Mouse (Mus musculus): ENCODE results near the gene P2rx7. TPM values are rescaled to one million over a fixed set of nuclear protein-coding genes. Genes with fewer than 3 reads are reported as not detected.

Gene P2rx7
- polyA plus RNA-seq (2011; ENCODE audit: insufficient read length, low read depth, missing spikeins), result 1.2 and 1.4 TPM in 2 replicates

DNA sequence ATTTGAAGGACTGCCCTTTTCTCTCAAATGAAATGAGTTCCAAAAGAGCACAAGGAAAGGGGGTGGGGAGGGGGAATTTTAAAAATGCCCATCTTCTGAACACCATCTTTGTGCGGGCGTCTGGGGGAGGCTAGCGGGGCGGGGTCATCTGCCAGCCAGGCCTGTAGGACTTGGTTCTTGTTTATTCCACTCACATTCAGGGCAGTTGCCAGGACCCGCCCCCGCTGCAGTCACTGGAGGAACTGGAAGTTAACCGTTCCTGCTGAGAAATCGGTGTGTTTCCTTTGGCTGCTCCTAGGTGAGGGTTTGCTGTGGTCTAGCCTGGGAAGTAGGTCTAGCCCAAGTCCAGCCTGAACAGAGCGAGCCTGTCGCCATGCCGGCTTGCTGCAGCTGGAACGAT lies at the start of gene P2rx7:
P2rx7 (plus strand) TSS at position 211 of the 400 bp plus-strand sequence.
- no peak within 1 kb of the TSS for H3K4me3 ChIP-seq (ENCODE audit: insufficient read depth, low read length)
- no peak within 1 kb of the TSS for H3K27ac ChIP-seq (ENCODE audit: insufficient read depth, low read length)
- TF ChIP-seq CTCF (IDR thresholded peaks at IDR 0.05; ENCODE audit: borderline replicate concordance, insufficient read depth, low read length) (no peak), POLR2A (IDR thresholded peaks at IDR 0.05; ENCODE audit: low read depth, low read length) (no peak)
- no peaks in the 10 kb centered on the region for H3K4me1 ChIP-seq (ENCODE audit: control insufficient read depth, insufficient read depth, low read length)

DNA sequence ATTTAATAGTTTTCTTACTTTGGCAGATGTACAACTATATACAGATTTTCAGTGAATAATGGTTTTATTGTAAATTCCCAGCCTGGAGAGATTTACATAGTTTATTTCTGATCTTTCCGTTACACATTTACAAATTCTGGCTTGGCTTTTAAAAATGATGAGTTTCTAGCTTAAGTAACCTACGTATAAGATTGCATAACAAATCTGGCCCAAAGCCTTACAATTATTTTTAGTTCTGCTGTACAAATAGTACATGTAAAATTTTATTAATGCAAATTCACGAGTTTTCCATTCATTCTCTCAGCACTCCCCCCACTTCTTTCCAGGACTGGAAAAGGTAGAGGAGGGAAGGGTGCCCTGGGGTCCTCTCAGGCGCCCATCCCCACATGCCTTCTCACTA lies 48.2 kb upstream of the P2rx7 start:
- H3K4me1 ChIP-seq (ENCODE audit: control insufficient read depth, insufficient read depth, low read length), result no peaks in the 10 kb centered on the region
- no peak overlapping the region for H3K27ac ChIP-seq (ENCODE audit: insufficient read depth, low read length)
- TF ChIP-seq CTCF (IDR thresholded peaks at IDR 0.05; ENCODE audit: borderline replicate concordance, insufficient read depth, low read length) (no peak), POLR2A (IDR thresholded peaks at IDR 0.05; ENCODE audit: low read depth, low read length) (no peak)
- H3K4me3 ChIP-seq (ENCODE audit: insufficient read depth, low read length), result no peak overlapping the region

DNA sequence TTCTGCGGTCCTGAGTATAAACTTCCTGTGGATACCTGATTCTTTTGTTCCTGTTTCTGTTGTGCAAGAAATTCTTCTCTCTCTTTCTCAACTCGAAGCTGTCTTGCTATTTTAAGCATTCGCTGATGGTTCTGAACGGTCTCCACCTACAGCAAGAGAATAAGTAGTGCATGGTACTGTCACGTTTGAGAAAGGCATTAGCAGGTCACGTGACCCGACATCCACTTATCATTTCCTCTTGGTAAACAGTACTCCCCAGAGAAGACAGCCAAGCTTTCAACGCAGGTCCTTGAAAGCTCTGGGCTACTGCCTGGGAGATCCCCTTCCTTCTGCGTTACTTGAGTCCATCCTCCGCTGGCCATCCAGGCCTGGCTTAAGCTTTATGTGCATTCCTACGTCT lies 41.5 kb upstream of the P2rx7 start:
- no peak for TF ChIP-seq CTCF (IDR thresholded peaks at IDR 0.05; ENCODE audit: borderline replicate concordance, insufficient read depth, low read length)
- no peak for TF ChIP-seq POLR2A (IDR thresholded peaks at IDR 0.05; ENCODE audit: low read depth, low read length)
- Histone ChIP-seq H3K27ac (ENCODE audit: insufficient read depth, low read length) (no peak overlapping the region), H3K4me1 (ENCODE audit: control insufficient read depth, insufficient read depth, low read length) (no peaks in the 10 kb centered on the region), H3K4me3 (ENCODE audit: insufficient read depth, low read length) (no peak overlapping the region)

DNA sequence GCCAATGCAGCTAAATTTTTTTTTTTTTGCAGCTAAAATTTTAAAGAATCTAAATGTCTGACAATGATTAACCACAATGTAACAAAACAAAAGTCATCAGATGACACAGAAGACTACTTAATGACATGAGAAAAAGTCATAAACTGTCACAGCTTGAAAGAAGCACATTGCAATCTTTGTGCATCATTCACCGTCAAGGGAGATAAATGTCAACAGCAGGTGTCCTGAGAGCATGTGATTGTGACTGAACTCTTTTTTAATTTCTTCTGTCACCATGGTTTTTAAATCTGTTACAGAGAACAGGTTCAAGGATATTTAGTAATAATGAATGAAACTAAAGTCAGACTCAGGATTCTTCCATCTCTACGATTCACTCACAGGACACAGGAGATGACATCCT lies 38.8 kb upstream of the P2rx7 start:
- no peak overlapping the region for H3K4me3 ChIP-seq (ENCODE audit: insufficient read depth, low read length)
- no peaks in the 10 kb centered on the region for H3K4me1 ChIP-seq (ENCODE audit: control insufficient read depth, insufficient read depth, low read length)
- no peak overlapping the region for H3K27ac ChIP-seq (ENCODE audit: insufficient read depth, low read length)
- no peak for TF ChIP-seq CTCF (IDR thresholded peaks at IDR 0.05; ENCODE audit: borderline replicate concordance, insufficient read depth, low read length)
- TF ChIP-seq POLR2A (IDR thresholded peaks at IDR 0.05; ENCODE audit: low read depth, low read length), result no peak

DNA sequence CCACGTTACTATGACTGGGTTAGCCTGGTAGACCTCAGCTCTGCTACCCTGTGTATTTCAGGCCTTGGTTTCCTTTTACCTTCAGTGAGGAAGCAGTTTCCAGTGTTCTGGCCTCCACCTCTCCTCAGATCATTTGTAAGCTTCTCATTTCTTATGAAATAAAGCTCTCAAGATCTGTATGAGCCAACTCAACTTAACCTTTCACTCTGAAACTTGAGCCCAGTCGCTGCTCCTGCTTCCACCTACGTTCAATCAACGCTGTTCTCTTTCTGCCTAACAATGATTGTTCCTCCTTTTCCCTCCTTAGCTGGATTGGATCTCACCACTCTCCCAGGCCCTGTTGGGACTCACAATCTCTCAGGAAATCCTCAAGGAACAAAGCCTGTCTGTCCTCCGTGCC lies 32.1 kb upstream of the P2rx7 start:
- Histone ChIP-seq H3K27ac (ENCODE audit: insufficient read depth, low read length) (peak overlapping the region; percentile 55), H3K4me3 (ENCODE audit: insufficient read depth, low read length) (no peak overlapping the region), H3K4me1 (ENCODE audit: control insufficient read depth, insufficient read depth, low read length) (peaks cover 2% of the 10 kb centered on the region; the same call in 1 of the 2 replicates)
- TF ChIP-seq POLR2A (IDR thresholded peaks at IDR 0.05; ENCODE audit: low read depth, low read length) (no peak), CTCF (IDR thresholded peaks at IDR 0.05; ENCODE audit: borderline replicate concordance, insufficient read depth, low read length) (no peak)

DNA sequence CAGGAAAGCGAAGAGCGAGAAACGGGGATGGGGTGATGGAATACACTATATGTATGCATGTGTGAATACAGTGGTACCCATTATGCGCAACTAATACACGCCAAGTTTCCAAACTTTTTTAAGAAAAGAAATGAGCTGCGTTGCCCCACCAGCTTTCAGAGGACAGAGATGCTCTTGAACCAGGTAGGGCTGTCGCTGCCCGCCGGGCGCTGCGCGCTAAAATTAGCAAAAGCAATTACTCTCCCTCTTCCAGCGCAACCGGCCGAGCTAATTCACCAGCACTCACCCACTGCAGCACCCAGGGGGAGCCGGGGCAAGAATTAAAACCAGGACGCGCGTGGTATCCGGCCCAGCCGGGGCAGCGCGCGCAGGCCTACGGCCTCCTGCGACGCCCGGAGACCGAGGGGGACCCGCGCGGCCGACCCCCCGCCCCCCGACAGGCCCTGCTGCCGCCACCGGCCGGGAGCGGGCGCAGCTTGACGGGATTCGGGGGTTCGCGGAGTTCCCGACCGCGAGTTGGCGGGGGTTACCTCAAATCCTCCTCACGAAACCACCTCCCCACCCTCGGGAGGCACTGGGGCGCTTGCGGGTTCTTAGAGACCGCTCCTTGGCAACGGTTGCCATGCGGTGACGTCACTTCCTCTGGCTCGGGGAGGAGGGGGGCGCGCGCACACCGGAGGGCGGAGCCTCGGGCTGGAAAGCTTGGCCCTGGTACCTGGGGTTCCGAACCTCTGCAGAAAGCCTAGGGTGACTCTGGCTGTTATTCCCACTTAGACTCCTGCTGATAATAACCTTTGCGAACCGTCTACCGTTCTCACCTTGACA lies 29.6 kb upstream of the P2rx7 start, which contains the start of gene Ift81:
Ift81 (minus strand) TSS at position 611 of the 825 bp plus-strand sequence.
- Histone ChIP-seq H3K4me3 (ENCODE audit: insufficient read depth, low read length) (peak within 1 kb of the TSS; percentile 85), H3K27ac (ENCODE audit: insufficient read depth, low read length) (peak within 1 kb of the TSS; percentile 91), H3K4me1 (ENCODE audit: control insufficient read depth, insufficient read depth, low read length) (peaks cover 2% of the 10 kb centered on the region; the same call in 1 of the 2 replicates)
- TF ChIP-seq POLR2A (IDR thresholded peaks at IDR 0.05; ENCODE audit: low read depth, low read length), result peak; percentile 52; the same call in 1 of the 2 replicates
- no peak for TF ChIP-seq CTCF (IDR thresholded peaks at IDR 0.05; ENCODE audit: borderline replicate concordance, insufficient read depth, low read length)

DNA sequence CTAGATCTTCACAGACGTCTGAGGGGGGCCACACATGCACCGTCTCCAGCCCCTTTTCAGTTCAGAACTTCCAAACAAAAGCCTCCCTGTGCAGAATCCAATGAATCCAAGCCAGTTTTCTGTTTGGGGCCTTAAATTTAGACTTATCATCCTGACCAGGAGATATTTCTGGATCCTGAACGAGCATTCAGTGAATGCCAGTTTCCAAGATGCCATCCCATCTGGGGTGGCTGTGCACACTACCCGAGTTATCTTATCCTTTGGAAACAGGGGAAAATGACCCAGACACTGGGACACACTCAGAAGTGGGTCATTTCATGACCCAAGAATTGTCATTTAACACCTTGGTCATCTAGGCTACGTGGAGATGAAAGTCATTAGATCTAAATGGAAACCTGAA lies 26.0 kb upstream of the P2rx7 start:
- Histone ChIP-seq H3K4me3 (ENCODE audit: insufficient read depth, low read length) (no peak overlapping the region), H3K27ac (ENCODE audit: insufficient read depth, low read length) (no peak overlapping the region), H3K4me1 (ENCODE audit: control insufficient read depth, insufficient read depth, low read length) (peaks cover 5% of the 10 kb centered on the region; the same call in 1 of the 2 replicates)
- TF ChIP-seq CTCF (IDR thresholded peaks at IDR 0.05; ENCODE audit: borderline replicate concordance, insufficient read depth, low read length) (no peak), POLR2A (IDR thresholded peaks at IDR 0.05; ENCODE audit: low read depth, low read length) (no peak)

DNA sequence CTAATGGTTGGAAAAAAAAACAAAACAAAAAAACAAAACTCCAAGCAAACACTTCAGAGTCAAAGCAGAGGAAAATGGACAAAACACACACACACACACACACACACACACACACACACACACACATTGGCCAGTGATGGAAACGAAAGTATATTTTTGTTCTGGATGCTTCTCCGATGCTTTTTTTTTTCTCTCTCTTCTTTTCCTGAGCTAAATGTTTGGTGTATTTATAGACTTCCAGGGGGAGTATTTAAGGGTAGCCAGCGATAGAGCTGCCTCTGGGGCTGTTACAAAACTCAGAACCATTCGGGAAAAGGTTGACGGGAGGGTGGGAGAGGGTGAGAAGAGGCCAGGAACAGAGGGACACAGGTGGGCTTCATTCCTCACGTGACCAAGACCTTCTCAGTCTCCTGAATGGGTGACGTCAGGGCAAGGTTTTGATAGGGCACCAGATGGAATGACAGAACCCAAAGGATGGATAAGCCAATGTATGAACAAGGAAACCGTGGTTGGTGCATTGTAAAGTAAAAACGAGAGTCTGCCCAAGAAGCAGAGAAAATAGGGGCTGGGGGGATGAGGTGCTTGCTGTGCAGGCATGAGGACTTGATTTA lies 23.9 kb upstream of the P2rx7 start:
- TF ChIP-seq CTCF (IDR thresholded peaks at IDR 0.05; ENCODE audit: borderline replicate concordance, insufficient read depth, low read length) (no peak), POLR2A (IDR thresholded peaks at IDR 0.05; ENCODE audit: low read depth, low read length) (no peak)
- peaks cover 3% of the 10 kb centered on the region; the same call in 1 of the 2 replicates for H3K4me1 ChIP-seq (ENCODE audit: control insufficient read depth, insufficient read depth, low read length)
- H3K4me3 ChIP-seq (ENCODE audit: insufficient read depth, low read length), result no peak overlapping the region
- H3K27ac ChIP-seq (ENCODE audit: insufficient read depth, low read length), result no peak overlapping the region; the same call in 1 of the 2 replicates

DNA sequence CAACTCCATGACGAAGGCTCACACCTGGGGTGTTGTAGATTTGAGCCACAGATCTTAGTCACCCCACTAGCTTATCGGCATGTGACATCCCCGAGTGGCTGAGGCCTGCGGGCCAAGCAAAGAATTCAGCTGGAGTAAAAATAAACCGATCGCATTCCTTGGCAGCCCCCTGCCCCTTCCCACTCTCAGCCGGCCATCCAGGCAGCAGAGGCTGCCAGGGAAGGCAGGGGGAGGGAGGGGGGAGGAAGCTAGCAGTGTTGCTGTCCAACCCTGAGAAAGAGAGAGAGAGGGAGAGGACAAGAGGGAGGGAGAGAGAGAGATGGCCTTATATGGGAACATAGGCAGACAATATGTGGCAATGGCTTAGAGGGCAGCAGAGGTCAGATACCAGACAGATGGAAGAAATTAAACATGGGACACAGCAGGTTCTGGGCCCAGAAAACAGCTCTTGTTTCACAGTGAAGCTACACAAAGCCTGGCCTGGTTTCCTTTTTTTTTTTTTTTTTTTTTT lies 22.3 kb upstream of the P2rx7 start:
- Histone ChIP-seq H3K4me3 (ENCODE audit: insufficient read depth, low read length) (no peak overlapping the region), H3K27ac (ENCODE audit: insufficient read depth, low read length) (peak overlapping the region; percentile 86), H3K4me1 (ENCODE audit: control insufficient read depth, insufficient read depth, low read length) (peaks cover 3% of the 10 kb centered on the region; the same call in 1 of the 2 replicates)
- TF ChIP-seq POLR2A (IDR thresholded peaks at IDR 0.05; ENCODE audit: low read depth, low read length) (no peak), CTCF (IDR thresholded peaks at IDR 0.05; ENCODE audit: borderline replicate concordance, insufficient read depth, low read length) (no peak)
